Mouse (Mus musculus) frontal cortex, postnatal 14 days (tissue): ENCODE results near the gene Prpf6.

Experiments used
- DNase-seq, 2 experiments: peaks; one replicate each; pipeline ENCODE4 v3.0.0; 2022; ENCODE audit warnings: low spot score in 2 of 2

Prpf6 gene

GRCm38 (mm10) chr2:181591528-181592085 is at the start of gene Prpf6:
Gene Prpf6, plus strand, starts transcription at chr2:181591868.
- peak in 1 of 2 experiments; percentile 13 for DNase-seq

GRCm38 (mm10) chr2:181546142-181546541 is 45.5 kb upstream of the Prpf6 start:
- DNase-seq = no peak

GRCm38 (mm10) chr2:181548227-181548626 is 43.4 kb upstream of the Prpf6 start:
- no peak for DNase-seq

- no peak for DNase-seq
Observed at GRCm38 (mm10) chr2:181548682-181549081, 43.0 kb upstream of the Prpf6 start.

GRCm38 (mm10) chr2:181550233-181550632 is 41.4 kb upstream of the Prpf6 start:
- no peak for DNase-seq

- DNase-seq = no peak
Observed at GRCm38 (mm10) chr2:181553772-181554171, 37.9 kb upstream of the Prpf6 start.

- DNase-seq = no peak
Observed at GRCm38 (mm10) chr2:181567338-181567737, 24.3 kb upstream of the Prpf6 start.

GRCm38 (mm10) chr2:181568272-181569008 is 23.2 kb upstream of the Prpf6 start:
- no peak for DNase-seq

- DNase-seq = no peak
Observed at GRCm38 (mm10) chr2:181569856-181570255, 21.8 kb upstream of the Prpf6 start.

GRCm38 (mm10) chr2:181570375-181570774 is 21.3 kb upstream of the Prpf6 start:
- DNase-seq = no peak

GRCm38 (mm10) chr2:181570921-181571595 is 20.6 kb upstream of the Prpf6 start:
- peak in 1 of 2 experiments; percentile 6 for DNase-seq

- DNase-seq = no peak
Observed at GRCm38 (mm10) chr2:181571941-181572670, 19.6 kb upstream of the Prpf6 start.

GRCm38 (mm10) chr2:181572921-181573920 is 18.4 kb upstream of the Prpf6 start:
- no peak for DNase-seq

- DNase-seq = no peak
Observed at GRCm38 (mm10) chr2:181573961-181574360, 17.7 kb upstream of the Prpf6 start.

- no peak for DNase-seq
Observed at GRCm38 (mm10) chr2:181574921-181575545, 16.6 kb upstream of the Prpf6 start.

GRCm38 (mm10) chr2:181576613-181577012 is 15.1 kb upstream of the Prpf6 start:
- no peak for DNase-seq

GRCm38 (mm10) chr2:181577126-181577525 is 14.5 kb upstream of the Prpf6 start:
- no peak for DNase-seq

- peak in 1 of 2 experiments; percentile 8 for DNase-seq
Observed at GRCm38 (mm10) chr2:181577981-181578581, 13.6 kb upstream of the Prpf6 start.

GRCm38 (mm10) chr2:181578790-181579618 is 12.7 kb upstream of the Prpf6 start:
- peak in 1 of 2 experiments; percentile 10 for DNase-seq
